Mouse (Mus musculus) heart, embryonic 12.5 days (tissue): ENCODE results near the gene Smoc1. TPM values are rescaled to one million over a fixed set of nuclear protein-coding genes. Genes with fewer than 3 reads are reported as not detected.

Experiments used
- ATAC-seq: fragments of 200-750 bp; cut with Nextera tagmentation; 2 replicates; pipeline ENCODE4 v1.8.0; 2017; ENCODE audit warnings: moderate TSS enrichment, moderate library complexity; ENCODE audit not compliant: insufficient number of reproducible peaks, low FRiP score
- H3K27ac ChIP-seq: fragments of 300-500 bp; sonication (generic); 2 replicates; pipeline ENCODE4 v1.5.1; 2016; ENCODE audit warnings: mild to moderate bottlenecking, moderate library complexity; ENCODE audit not compliant: poor library complexity, severe bottlenecking
- H3K27me3 ChIP-seq: fragments of 300-500 bp; sonication (generic); replicated peaks from 2 replicates; pipeline ENCODE4 v1.6.1; 2016; ENCODE audit warnings: mild to moderate bottlenecking, moderate library complexity
- H3K36me3 ChIP-seq: fragments of 300-500 bp; sonication (generic); 2 replicates; pipeline ENCODE4 v1.6.1; 2016; ENCODE audit warnings: mild to moderate bottlenecking, moderate library complexity
- H3K4me1 ChIP-seq: fragments of 300-500 bp; sonication (generic); replicated peaks from 2 replicates; pipeline ENCODE4 v1.6.1; 2016; ENCODE audit warnings: mild to moderate bottlenecking
- H3K4me2 ChIP-seq: fragments of 300-500 bp; sonication (generic); 2 replicates; pipeline ENCODE4 v1.6.1; 2016; ENCODE audit warnings: mild to moderate bottlenecking, moderate library complexity
- H3K4me3 ChIP-seq: fragments of 300-500 bp; sonication (generic); 2 replicates; pipeline ENCODE4 v1.5.1; 2016; ENCODE audit warnings: mild to moderate bottlenecking
- H3K9ac ChIP-seq: fragments of 300-500 bp; sonication (generic); 2 replicates; pipeline ENCODE4 v1.6.1; 2016; ENCODE audit warnings: mild to moderate bottlenecking, moderate library complexity
- H3K9me3 ChIP-seq: fragments of 300-500 bp; sonication (generic); replicated peaks from 2 replicates; pipeline ENCODE4 v1.6.1; 2016; ENCODE audit warnings: mild to moderate bottlenecking, moderate library complexity
- WGBS: fragments of 180-500 bp; shearing (Covaris S2); methylation state at CpG from one replicate; pipeline ENCODE4 v1.1.7; 2016; 5-methylcytosine and 5-hydroxymethylcytosine counted together
- polyA plus RNA-seq: library from polyadenylated mRNA; unstranded; fragments of >200 nt; fragmentation: Nextera tagmentation; extraction: Ambion mirVana; gene quantifications from 2 replicates; pipeline ENCODE4 v1.2.1, GENCODE M21; 2016

Gene Smoc1
- polyA plus RNA-seq, 1 experiment from 2014 or later = 5.8 TPM

DNA sequence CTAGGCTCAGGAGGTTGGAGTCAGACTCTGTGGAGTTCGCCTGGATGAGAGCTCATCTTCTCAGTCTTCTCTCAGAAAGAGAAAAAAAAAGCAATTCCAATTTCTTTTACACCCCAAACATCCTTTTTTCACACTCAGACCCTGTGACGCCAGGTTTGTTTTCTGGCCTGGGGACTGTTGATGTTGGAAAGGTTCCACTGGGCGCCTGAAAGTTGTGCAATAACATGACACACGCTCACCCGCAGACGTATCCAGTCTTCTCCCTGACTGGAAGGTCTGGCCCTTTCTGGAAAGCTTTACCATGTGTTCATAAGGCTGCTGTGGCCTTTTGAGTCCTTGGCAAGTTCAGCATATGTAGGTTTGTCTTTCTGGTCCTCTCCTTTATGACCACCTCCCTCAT lies 129.1 kb downstream of the Smoc1 start:
- Histone ChIP-seq H3K36me3 (no peaks in the 10 kb centered on the region), H3K4me1 (no peaks in the 10 kb centered on the region), H3K27ac (no peak overlapping the region), H3K4me2 (no peak overlapping the region), H3K27me3 (no peaks in the 10 kb centered on the region; the same call in 1 of the 2 replicates), H3K9ac (no peak overlapping the region), H3K4me3 (no peak overlapping the region), H3K9me3 (no peaks in the 10 kb centered on the region)
- peak; percentile 71 for ATAC-seq
- 60% methylated on average over 6 of the region's 6 CpGs for WGBS

GRCm38 (mm10) chr12:81156841-81157240 lies 130.2 kb downstream of the Smoc1 start:
- Histone ChIP-seq H3K36me3 (no peaks in the 10 kb centered on the region), H3K4me1 (no peaks in the 10 kb centered on the region), H3K27ac (no peak overlapping the region), H3K4me3 (no peak overlapping the region), H3K9ac (no peak overlapping the region), H3K4me2 (no peak overlapping the region), H3K9me3 (no peaks in the 10 kb centered on the region), H3K27me3 (no peaks in the 10 kb centered on the region; the same call in 1 of the 2 replicates)
- no peak for ATAC-seq
- WGBS = 58% methylated on average over 8 of the region's 8 CpGs

- Histone ChIP-seq H3K4me3 (no peak overlapping the region), H3K27me3 (no peaks in the 10 kb centered on the region), H3K27ac (no peak overlapping the region), H3K4me1 (no peaks in the 10 kb centered on the region), H3K9ac (no peak overlapping the region), H3K9me3 (no peaks in the 10 kb centered on the region), H3K36me3 (no peaks in the 10 kb centered on the region), H3K4me2 (no peak overlapping the region)
- 58% methylated on average over 2 of the region's 2 CpGs for WGBS
- ATAC-seq = no peak
These were observed 133.3 kb downstream of the Smoc1 start for GRCm38 (mm10) chr12:81159947-81160346.

GRCm38 (mm10) chr12:81160425-81160824 lies 133.8 kb downstream of the Smoc1 start:
- WGBS = 70% methylated on average over 3 of the region's 3 CpGs
- H3K36me3 ChIP-seq = no peaks in the 10 kb centered on the region
- H3K4me1 ChIP-seq = no peaks in the 10 kb centered on the region
- no peaks in the 10 kb centered on the region for H3K27me3 ChIP-seq
- no peak overlapping the region for H3K4me3 ChIP-seq
- no peak overlapping the region for H3K27ac ChIP-seq
- no peak overlapping the region for H3K4me2 ChIP-seq
- ATAC-seq = no peak
- H3K9ac ChIP-seq = no peak overlapping the region
- H3K9me3 ChIP-seq = no peaks in the 10 kb centered on the region

GRCm38 (mm10) chr12:81160831-81161230 lies 134.2 kb downstream of the Smoc1 start:
- no peaks in the 10 kb centered on the region for H3K36me3 ChIP-seq
- no peak overlapping the region for H3K27ac ChIP-seq
- no peak overlapping the region for H3K4me3 ChIP-seq
- H3K9ac ChIP-seq = no peak overlapping the region
- H3K4me2 ChIP-seq = no peak overlapping the region
- no peak for ATAC-seq
- H3K27me3 ChIP-seq = no peaks in the 10 kb centered on the region
- H3K4me1 ChIP-seq = no peaks in the 10 kb centered on the region
- H3K9me3 ChIP-seq = no peaks in the 10 kb centered on the region
- WGBS = 63% methylated on average over 5 of the region's 5 CpGs

DNA sequence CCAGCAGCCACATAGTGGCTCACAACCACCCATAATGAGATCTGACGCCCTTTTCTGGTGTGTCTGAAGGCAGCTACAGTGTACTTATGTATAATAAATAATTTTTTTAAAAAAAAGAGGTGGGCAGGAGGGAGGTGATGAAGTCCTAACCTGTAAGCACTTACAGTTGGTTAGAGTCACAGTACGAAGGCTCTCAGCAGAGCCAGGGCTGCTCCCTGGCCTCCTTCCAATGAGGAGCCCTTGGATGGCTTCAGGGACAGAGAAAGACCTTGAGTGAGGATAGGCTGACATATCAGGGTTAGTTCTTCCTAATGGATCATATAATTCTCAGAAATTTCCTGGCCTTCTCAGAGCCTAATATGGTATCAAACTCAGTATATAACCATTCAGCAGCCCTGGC lies 134.7 kb downstream of the Smoc1 start:
- H3K4me3 ChIP-seq = no peak overlapping the region
- no peak overlapping the region for H3K4me2 ChIP-seq
- H3K36me3 ChIP-seq = no peaks in the 10 kb centered on the region
- no peak overlapping the region for H3K27ac ChIP-seq
- H3K9me3 ChIP-seq = no peaks in the 10 kb centered on the region
- no peaks in the 10 kb centered on the region for H3K27me3 ChIP-seq
- no peaks in the 10 kb centered on the region for H3K4me1 ChIP-seq
- no peak overlapping the region for H3K9ac ChIP-seq
- ATAC-seq = no peak
- WGBS = 84% methylated on average over 2 of the region's 2 CpGs

- H3K36me3 ChIP-seq = no peaks in the 10 kb centered on the region
- H3K4me1 ChIP-seq = no peaks in the 10 kb centered on the region
- H3K27me3 ChIP-seq = no peaks in the 10 kb centered on the region
- 68% methylated on average over 3 of the region's 3 CpGs for WGBS
- H3K4me3 ChIP-seq = no peak overlapping the region
- H3K27ac ChIP-seq = no peak overlapping the region
- H3K9me3 ChIP-seq = no peaks in the 10 kb centered on the region
- no peak overlapping the region for H3K9ac ChIP-seq
- ATAC-seq = no peak
- no peak overlapping the region for H3K4me2 ChIP-seq
These were observed 136.5 kb downstream of the Smoc1 start for GRCm38 (mm10) chr12:81163131-81163530.

DNA sequence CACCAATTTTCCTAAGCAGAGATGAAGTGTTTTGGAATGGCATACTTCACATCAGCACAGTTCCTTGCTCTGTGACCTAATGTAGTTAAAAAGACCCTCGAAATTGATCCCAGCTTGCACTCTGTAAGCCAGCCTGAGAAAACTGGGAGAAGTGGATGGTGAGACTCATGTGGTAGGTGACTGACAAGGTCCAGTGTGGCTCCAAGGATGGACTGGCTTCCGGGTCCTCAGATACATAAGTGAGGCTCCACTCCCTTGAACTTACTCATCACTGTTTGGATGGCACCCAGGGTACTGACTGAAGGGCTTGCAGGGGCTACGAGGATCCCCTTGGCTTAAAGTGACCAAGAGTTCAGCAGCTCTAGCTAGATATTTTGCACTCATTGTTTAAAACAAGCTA lies 137.0 kb downstream of the Smoc1 start:
- H3K4me3 ChIP-seq = no peak overlapping the region
- H3K27me3 ChIP-seq = no peaks in the 10 kb centered on the region
- WGBS = 79% methylated on average over 3 of the region's 3 CpGs
- H3K4me1 ChIP-seq = no peaks in the 10 kb centered on the region
- no peaks in the 10 kb centered on the region for H3K36me3 ChIP-seq
- ATAC-seq = no peak
- no peak overlapping the region for H3K9ac ChIP-seq
- H3K4me2 ChIP-seq = no peak overlapping the region
- no peaks in the 10 kb centered on the region for H3K9me3 ChIP-seq
- no peak overlapping the region for H3K27ac ChIP-seq

GRCm38 (mm10) chr12:81166092-81166491 lies 139.5 kb downstream of the Smoc1 start:
- Histone ChIP-seq H3K27ac (no peak overlapping the region), H3K27me3 (no peaks in the 10 kb centered on the region), H3K4me1 (no peaks in the 10 kb centered on the region), H3K4me2 (no peak overlapping the region), H3K9ac (no peak overlapping the region), H3K36me3 (no peaks in the 10 kb centered on the region), H3K4me3 (no peak overlapping the region), H3K9me3 (no peaks in the 10 kb centered on the region)
- no peak for ATAC-seq
- 65% methylated on average over 10 of the region's 10 CpGs for WGBS

GRCm38 (mm10) chr12:81166615-81167014 lies 140.0 kb downstream of the Smoc1 start:
- no peaks in the 10 kb centered on the region for H3K27me3 ChIP-seq
- WGBS = 83% methylated on average over 8 of the region's 8 CpGs
- no peak overlapping the region for H3K9ac ChIP-seq
- no peak overlapping the region for H3K27ac ChIP-seq
- H3K4me1 ChIP-seq = no peaks in the 10 kb centered on the region
- no peaks in the 10 kb centered on the region for H3K9me3 ChIP-seq
- ATAC-seq = no peak
- H3K4me2 ChIP-seq = no peak overlapping the region
- H3K4me3 ChIP-seq = no peak overlapping the region
- H3K36me3 ChIP-seq = no peaks in the 10 kb centered on the region

GRCm38 (mm10) chr12:81167142-81167541 lies 140.5 kb downstream of the Smoc1 start:
- no peaks in the 10 kb centered on the region for H3K4me1 ChIP-seq
- 77% methylated on average over 9 of the region's 9 CpGs for WGBS
- no peaks in the 10 kb centered on the region for H3K9me3 ChIP-seq
- H3K4me3 ChIP-seq = no peak overlapping the region
- H3K9ac ChIP-seq = no peak overlapping the region
- H3K27ac ChIP-seq = no peak overlapping the region
- no peak overlapping the region for H3K4me2 ChIP-seq
- H3K36me3 ChIP-seq = no peaks in the 10 kb centered on the region
- no peaks in the 10 kb centered on the region for H3K27me3 ChIP-seq
- ATAC-seq = no peak

- no peak overlapping the region for H3K9ac ChIP-seq
- no peak for ATAC-seq
- H3K9me3 ChIP-seq = no peaks in the 10 kb centered on the region
- no peak overlapping the region for H3K4me2 ChIP-seq
- no peaks in the 10 kb centered on the region for H3K4me1 ChIP-seq
- H3K4me3 ChIP-seq = no peak overlapping the region
- WGBS = 85% methylated on average over 7 of the region's 7 CpGs
- no peak overlapping the region for H3K27ac ChIP-seq
- no peaks in the 10 kb centered on the region for H3K36me3 ChIP-seq
- H3K27me3 ChIP-seq = no peaks in the 10 kb centered on the region
These were observed 141.4 kb downstream of the Smoc1 start for GRCm38 (mm10) chr12:81168031-81168430.
